Mouse (Mus musculus): ENCODE data around the gene Gm3417. TPM values are rescaled to one million over a fixed set of nuclear protein-coding genes. Genes with fewer than 3 reads are reported as not detected.
"Not testable (repeated sequence)": the region's sequence is repeated elsewhere in the genome, so short reads cannot be mapped to it uniquely, and the experiment has no call there.

Gm3417 gene
- polyA plus RNA-seq, 1 experiment = 1.0 TPM

DNA sequence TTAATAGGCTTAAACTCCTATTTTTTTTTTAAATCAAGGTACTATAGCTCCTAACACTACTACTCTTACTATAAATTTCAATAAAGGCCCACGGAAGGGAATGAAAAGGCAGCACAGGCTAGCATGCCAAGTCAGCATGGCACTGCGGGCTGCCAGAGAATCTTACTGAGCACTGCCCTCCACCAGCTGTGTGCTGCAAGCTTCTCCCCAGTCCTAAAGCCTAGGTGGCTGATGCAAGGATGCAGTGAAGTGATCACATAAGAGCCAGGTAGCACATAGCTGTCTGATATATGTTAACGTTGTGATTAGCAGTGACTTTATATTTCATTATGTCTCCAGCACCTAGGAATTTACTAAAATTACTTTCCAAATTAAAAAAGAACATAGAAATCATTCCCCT lies 18.6 kb downstream of the Gm3417 start:
- DNase-seq = peak; percentile 14
- Histone ChIP-seq H3K4me3 (ENCODE audit: insufficient read depth, low read depth, low read length) (peak overlapping the region; percentile 7; the same call in 1 of the 2 replicates), H3K27ac (ENCODE audit: insufficient read depth, low read depth, low read length) (no peak overlapping the region), H3K27me3 (replicated peaks; ENCODE audit: control insufficient read depth, insufficient read depth, low read length) (no peaks in the 10 kb centered on the region), H3K36me3 (ENCODE audit: control insufficient read depth, insufficient read depth, low read length) (no peaks in the 10 kb centered on the region), H3K4me1 (ENCODE audit: control insufficient read depth, insufficient read depth, low read length) (peaks cover 3% of the 10 kb centered on the region; the same call in 1 of the 2 replicates)
- TF ChIP-seq POLR2A (IDR thresholded peaks at IDR 0.05; ENCODE audit: low read depth, low read length) (no peak), CTCF (conservative IDR thresholded peaks at IDR 0.05; ENCODE audit: insufficient read depth, insufficient read length, low read depth, low read length) (no peak)
- WGBS = 14% methylated on average over 3 of the region's 3 CpGs

GRCm38 (mm10) chr17:14958686-14959327 lies 19.8 kb downstream of the Gm3417 start:
- no peak for TF ChIP-seq CTCF (conservative IDR thresholded peaks at IDR 0.05; ENCODE audit: insufficient read depth, insufficient read length, low read depth, low read length)
- TF ChIP-seq POLR2A (IDR thresholded peaks at IDR 0.05; ENCODE audit: low read depth, low read length) = no peak
- Histone ChIP-seq H3K4me1 (ENCODE audit: control insufficient read depth, insufficient read depth, low read length) (peaks cover 3% of the 10 kb centered on the region; the same call in 1 of the 2 replicates), H3K27ac (ENCODE audit: insufficient read depth, low read depth, low read length) (no peak overlapping the region), H3K4me3 (ENCODE audit: insufficient read depth, low read depth, low read length) (no peak overlapping the region), H3K27me3 (replicated peaks; ENCODE audit: control insufficient read depth, insufficient read depth, low read length) (no peaks in the 10 kb centered on the region), H3K36me3 (ENCODE audit: control insufficient read depth, insufficient read depth, low read length) (no peaks in the 10 kb centered on the region)
- DNase-seq = no peak
- 76% methylated on average over 5 of the region's 5 CpGs for WGBS

GRCm38 (mm10) chr17:14953452-14953851 lies 25.1 kb downstream of the Gm3417 start:
- Histone ChIP-seq H3K4me1 (ENCODE audit: control insufficient read depth, insufficient read depth, low read length) (no peaks in the 10 kb centered on the region), H3K4me3 (ENCODE audit: insufficient read depth, low read depth, low read length) (no peak overlapping the region), H3K27me3 (replicated peaks; ENCODE audit: control insufficient read depth, insufficient read depth, low read length) (no peaks in the 10 kb centered on the region), H3K36me3 (ENCODE audit: control insufficient read depth, insufficient read depth, low read length) (peaks cover 4% of the 10 kb centered on the region), H3K27ac (ENCODE audit: insufficient read depth, low read depth, low read length) (no peak overlapping the region)
- TF ChIP-seq POLR2A (IDR thresholded peaks at IDR 0.05; ENCODE audit: low read depth, low read length) (no peak), CTCF (conservative IDR thresholded peaks at IDR 0.05; ENCODE audit: insufficient read depth, insufficient read length, low read depth, low read length) (no peak)
- no peak for DNase-seq
- 69% methylated on average over 8 of the region's 8 CpGs for WGBS

GRCm38 (mm10) chr17:14949161-14949827 lies 29.3 kb downstream of the Gm3417 start:
- H3K4me3 ChIP-seq (ENCODE audit: insufficient read depth, low read depth, low read length) = no peak overlapping the region
- peaks cover 3% of the 10 kb centered on the region; the same call in 1 of the 2 replicates for H3K4me1 ChIP-seq (ENCODE audit: control insufficient read depth, insufficient read depth, low read length)
- H3K36me3 ChIP-seq (ENCODE audit: control insufficient read depth, insufficient read depth, low read length) = peaks cover 4% of the 10 kb centered on the region
- H3K27me3 ChIP-seq (replicated peaks; ENCODE audit: control insufficient read depth, insufficient read depth, low read length) = no peaks in the 10 kb centered on the region
- H3K27ac ChIP-seq (ENCODE audit: insufficient read depth, low read depth, low read length) = no peak overlapping the region
- DNase-seq = no peak
- TF ChIP-seq POLR2A (IDR thresholded peaks at IDR 0.05; ENCODE audit: low read depth, low read length) = no peak
- no peak for TF ChIP-seq CTCF (conservative IDR thresholded peaks at IDR 0.05; ENCODE audit: insufficient read depth, insufficient read length, low read depth, low read length)
- 85% methylated on average over 7 of the region's 7 CpGs for WGBS

DNA sequence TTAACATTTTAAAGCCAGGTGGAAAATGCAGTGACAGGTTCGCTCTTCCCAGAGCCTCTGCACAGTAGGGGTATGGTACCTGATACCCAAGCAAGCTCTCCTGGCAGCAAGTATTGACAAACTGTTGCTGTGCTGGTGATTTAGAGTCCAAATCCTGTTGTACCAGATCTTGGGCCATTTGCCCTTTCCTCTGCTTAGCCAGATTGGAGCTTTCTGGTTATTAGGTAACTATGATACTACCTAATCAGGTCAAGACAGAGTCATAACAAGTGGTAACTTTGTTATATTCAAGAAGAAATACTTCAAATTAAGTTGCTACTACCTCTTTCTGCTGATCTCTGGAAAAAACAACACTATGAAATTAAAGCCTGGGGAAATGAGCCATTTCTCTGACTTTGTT lies 34.0 kb downstream of the Gm3417 start:
- TF ChIP-seq POLR2A (IDR thresholded peaks at IDR 0.05; ENCODE audit: low read depth, low read length) (no peak), CTCF (conservative IDR thresholded peaks at IDR 0.05; ENCODE audit: insufficient read depth, insufficient read length, low read depth, low read length) (no peak)
- WGBS = 85% methylated on average over 1 of the region's 1 CpGs
- DNase-seq = no peak
- Histone ChIP-seq H3K27me3 (replicated peaks; ENCODE audit: control insufficient read depth, insufficient read depth, low read length) (no peaks in the 10 kb centered on the region), H3K4me1 (ENCODE audit: control insufficient read depth, insufficient read depth, low read length) (peaks cover 11% of the 10 kb centered on the region; the same call in 1 of the 2 replicates), H3K27ac (ENCODE audit: insufficient read depth, low read depth, low read length) (no peak overlapping the region), H3K36me3 (ENCODE audit: control insufficient read depth, insufficient read depth, low read length) (no peaks in the 10 kb centered on the region; the same call in 1 of the 2 replicates), H3K4me3 (ENCODE audit: insufficient read depth, low read depth, low read length) (no peak overlapping the region)

DNA sequence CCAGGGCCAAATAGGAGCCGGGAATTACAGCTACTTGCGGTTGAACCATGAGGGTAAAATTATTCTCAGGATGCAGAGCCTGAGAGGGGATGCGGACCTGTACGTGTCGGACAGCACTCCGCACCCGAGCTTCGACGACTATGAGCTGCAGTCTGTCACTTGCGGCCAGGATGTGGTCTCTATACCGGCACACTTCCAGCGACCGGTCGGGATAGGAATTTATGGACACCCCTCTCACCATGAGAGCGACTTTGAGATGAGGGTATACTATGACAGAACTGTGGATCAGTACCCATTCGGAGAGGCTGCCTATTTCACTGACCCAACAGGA lies 34.9 kb downstream of the Gm3417 start:
- DNase-seq = no peak
- Histone ChIP-seq H3K36me3 (ENCODE audit: control insufficient read depth, insufficient read depth, low read length) (no peaks in the 10 kb centered on the region; the same call in 1 of the 2 replicates), H3K27ac (ENCODE audit: insufficient read depth, low read depth, low read length) (no peak overlapping the region), H3K4me3 (ENCODE audit: insufficient read depth, low read depth, low read length) (peak overlapping the region; percentile 82), H3K27me3 (replicated peaks; ENCODE audit: control insufficient read depth, insufficient read depth, low read length) (no peaks in the 10 kb centered on the region), H3K4me1 (ENCODE audit: control insufficient read depth, insufficient read depth, low read length) (peaks cover 11% of the 10 kb centered on the region; the same call in 1 of the 2 replicates)
- TF ChIP-seq POLR2A (IDR thresholded peaks at IDR 0.05; ENCODE audit: low read depth, low read length) (no peak), CTCF (conservative IDR thresholded peaks at IDR 0.05; ENCODE audit: insufficient read depth, insufficient read length, low read depth, low read length) (no peak)
- WGBS = 10% methylated on average over 16 of the region's 16 CpGs

GRCm38 (mm10) chr17:14943009-14943728 lies 35.4 kb downstream of the Gm3417 start, which contains the start of the genes Wdr27 and 1600012H06Rik:
Gene Wdr27 (minus strand): TSS chr17:14943158.
Gene 1600012H06Rik (plus strand): TSS chr17:14943184.
- DNase-seq = peak; percentile 99

GRCm38 (mm10) chr17:14942181-14942580 lies 36.4 kb downstream of the Gm3417 start:
- H3K27me3 ChIP-seq (replicated peaks; ENCODE audit: control insufficient read depth, insufficient read depth, low read length); DNase-seq; H3K36me3 ChIP-seq (ENCODE audit: control insufficient read depth, insufficient read depth, low read length); H3K27ac ChIP-seq (ENCODE audit: insufficient read depth, low read depth, low read length): not testable (repeated sequence)
- WGBS = 77% methylated on average over 6 of the region's 6 CpGs
- peaks cover 11% of the 10 kb centered on the region; the same call in 1 of the 2 replicates for H3K4me1 ChIP-seq (ENCODE audit: control insufficient read depth, insufficient read depth, low read length)
- H3K4me3 ChIP-seq (ENCODE audit: insufficient read depth, low read depth, low read length) = peak overlapping the region; percentile 82

More at GRCm38 (mm10) chr17:14943009-14943728, 35.4 kb downstream of the Gm3417 start, which contains the start of the genes Wdr27 and 1600012H06Rik:
- Histone ChIP-seq H3K27me3 (replicated peaks; ENCODE audit: control insufficient read depth, insufficient read depth, low read length) (no peaks in the 10 kb centered on the region), H3K4me1 (ENCODE audit: control insufficient read depth, insufficient read depth, low read length) (peaks cover 11% of the 10 kb centered on the region; the same call in 1 of the 2 replicates), H3K27ac (ENCODE audit: insufficient read depth, low read depth, low read length) (peak within 1 kb of the TSS; percentile 69), H3K36me3 (ENCODE audit: control insufficient read depth, insufficient read depth, low read length) (no peaks in the 10 kb centered on the region; the same call in 1 of the 2 replicates), H3K4me3 (ENCODE audit: insufficient read depth, low read depth, low read length) (peak within 1 kb of the TSS; percentile 82)
- WGBS = under 1% methylated on average over 54 of the region's 54 CpGs
- TF ChIP-seq CTCF (conservative IDR thresholded peaks at IDR 0.05; ENCODE audit: insufficient read depth, insufficient read length, low read depth, low read length) = no peak
- TF ChIP-seq POLR2A (IDR thresholded peaks at IDR 0.05; ENCODE audit: low read depth, low read length) = peak; percentile 14

All from kidney, adult 2 months (tissue).